Mouse (Mus musculus) adrenal gland, adult 2 months (tissue): ENCODE measurements around the gene Mast1. TPM values are rescaled to one million over a fixed set of nuclear protein-coding genes. Genes with fewer than 3 reads are reported as not detected.

Source experiments
- DNase-seq: peaks from one replicate; pipeline ENCODE4 v3.0.0; 2021
- polyA plus RNA-seq: library from polyadenylated mRNA; depleted of rRNA; stranded (reverse); fragments of >200 nt; gene quantifications from 2 replicates; pipeline ENCODE4 v1.2.3, GENCODE M21; 2012
- total RNA-seq, 2 experiments: library from RNA; stranded (reverse); gene quantifications; 2 replicates each; pipeline ENCODE4 v1.2.3; 2021

Gene Mast1
- total and polyA plus RNA-seq, 3 experiments, result 1.5 to 3.7 (median 2.8) TPM

DNA sequence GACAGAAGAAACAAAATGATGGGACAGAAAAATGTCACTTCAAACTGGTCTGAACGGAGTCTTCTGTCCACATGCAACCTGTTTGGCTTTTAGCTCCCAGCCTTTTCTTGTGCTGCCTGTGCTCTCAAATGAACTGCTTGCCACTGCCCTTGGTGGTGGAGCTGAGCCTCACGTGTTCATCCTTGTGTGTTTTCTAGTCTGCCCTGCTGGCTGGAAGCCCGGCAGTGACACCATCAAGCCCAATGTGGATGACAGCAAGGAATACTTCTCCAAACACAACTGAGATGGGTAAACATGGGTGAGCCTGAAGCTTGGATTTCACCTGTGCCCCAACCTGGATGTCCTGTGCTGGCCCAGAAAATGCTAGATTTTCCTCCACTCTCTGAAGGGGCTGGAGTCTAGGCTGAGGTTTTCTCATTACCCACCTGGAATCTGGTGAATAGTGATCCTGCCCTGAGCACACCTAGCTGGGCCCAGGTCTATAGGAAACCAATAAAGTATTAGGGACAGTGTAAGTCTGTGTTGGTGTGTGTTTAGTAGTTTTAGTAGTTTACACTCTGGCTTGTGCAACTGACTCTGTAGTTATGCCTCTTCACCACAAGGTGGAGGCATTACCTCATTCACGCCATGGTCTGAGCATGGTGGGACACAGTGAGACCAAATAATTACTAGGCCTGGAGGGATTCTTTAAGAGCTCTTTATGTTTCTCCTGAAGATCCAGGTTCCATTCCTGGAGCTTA, 36.8 kb upstream of the Mast1 start:
- peak; percentile 91 for DNase-seq

DNA sequence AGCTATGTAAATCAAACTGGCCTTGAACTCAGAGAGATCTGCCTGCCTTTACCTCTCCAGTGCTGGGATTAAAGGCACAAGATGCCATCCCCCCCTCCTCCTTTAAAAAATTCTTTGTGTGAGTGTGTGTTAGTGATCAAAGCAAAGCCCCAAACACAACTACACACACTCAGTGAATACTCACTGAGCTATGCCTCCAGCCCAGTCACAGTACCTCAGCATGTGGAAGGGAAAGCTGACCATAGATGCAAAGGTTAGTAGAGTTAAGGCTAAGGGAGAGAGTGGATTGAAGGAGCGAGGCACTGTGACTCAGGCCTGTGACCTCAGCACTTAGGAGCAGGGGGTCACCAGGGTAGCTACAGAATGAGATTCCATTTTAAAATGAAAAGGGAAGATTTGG, 35.9 kb upstream of the Mast1 start:
- peak; percentile 38 for DNase-seq

DNA sequence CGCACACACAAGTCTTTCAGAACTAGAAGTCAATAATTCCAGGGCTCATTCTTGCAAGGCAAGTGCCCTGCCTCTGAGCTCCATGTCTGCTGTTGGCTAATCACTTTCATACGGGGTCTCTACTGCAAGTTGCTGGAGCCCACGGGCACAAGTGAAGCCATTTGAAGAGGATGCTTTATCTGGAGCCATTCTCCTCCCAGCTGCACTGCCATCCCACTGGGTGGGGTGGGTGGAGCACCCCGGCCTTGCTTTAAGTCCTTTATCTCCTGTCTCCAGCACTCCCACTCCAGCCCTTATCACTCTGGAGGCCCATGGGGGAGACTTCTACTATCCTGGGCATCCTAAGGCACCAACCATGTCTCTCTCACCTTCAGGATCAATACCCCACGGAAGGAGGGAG, 33.8 kb upstream of the Mast1 start:
- no peak for DNase-seq

DNA sequence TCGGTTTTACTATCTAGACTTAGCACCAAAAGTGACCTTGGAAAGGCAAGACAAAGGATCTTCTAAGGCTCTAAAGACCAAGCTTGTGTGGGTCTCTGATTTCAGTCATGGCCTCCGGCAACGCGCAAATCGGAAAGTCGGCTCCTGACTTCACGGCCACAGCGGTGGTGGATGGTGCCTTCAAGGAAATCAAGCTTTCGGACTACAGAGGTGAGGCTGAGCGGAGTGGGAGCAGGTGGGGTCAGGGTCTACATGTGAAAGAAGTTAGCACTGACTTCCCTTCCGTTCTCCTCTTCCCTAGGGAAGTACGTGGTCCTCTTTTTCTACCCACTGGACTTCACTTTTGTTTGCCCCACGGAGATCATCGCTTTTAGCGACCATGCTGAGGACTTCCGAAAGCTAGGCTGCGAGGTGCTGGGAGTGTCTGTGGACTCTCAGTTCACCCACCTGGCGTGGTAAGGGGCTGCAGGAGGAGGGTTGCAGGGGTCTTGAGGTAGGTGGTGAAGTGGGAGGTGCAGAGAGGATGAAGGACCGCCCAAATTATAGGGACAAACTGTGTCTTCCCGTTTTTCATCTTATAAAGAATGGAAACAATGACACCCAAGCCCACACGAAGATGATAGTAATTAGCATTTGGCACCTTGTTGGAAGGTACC, 33.1 kb upstream of the Mast1 start:
- DNase-seq, result no peak

DNA sequence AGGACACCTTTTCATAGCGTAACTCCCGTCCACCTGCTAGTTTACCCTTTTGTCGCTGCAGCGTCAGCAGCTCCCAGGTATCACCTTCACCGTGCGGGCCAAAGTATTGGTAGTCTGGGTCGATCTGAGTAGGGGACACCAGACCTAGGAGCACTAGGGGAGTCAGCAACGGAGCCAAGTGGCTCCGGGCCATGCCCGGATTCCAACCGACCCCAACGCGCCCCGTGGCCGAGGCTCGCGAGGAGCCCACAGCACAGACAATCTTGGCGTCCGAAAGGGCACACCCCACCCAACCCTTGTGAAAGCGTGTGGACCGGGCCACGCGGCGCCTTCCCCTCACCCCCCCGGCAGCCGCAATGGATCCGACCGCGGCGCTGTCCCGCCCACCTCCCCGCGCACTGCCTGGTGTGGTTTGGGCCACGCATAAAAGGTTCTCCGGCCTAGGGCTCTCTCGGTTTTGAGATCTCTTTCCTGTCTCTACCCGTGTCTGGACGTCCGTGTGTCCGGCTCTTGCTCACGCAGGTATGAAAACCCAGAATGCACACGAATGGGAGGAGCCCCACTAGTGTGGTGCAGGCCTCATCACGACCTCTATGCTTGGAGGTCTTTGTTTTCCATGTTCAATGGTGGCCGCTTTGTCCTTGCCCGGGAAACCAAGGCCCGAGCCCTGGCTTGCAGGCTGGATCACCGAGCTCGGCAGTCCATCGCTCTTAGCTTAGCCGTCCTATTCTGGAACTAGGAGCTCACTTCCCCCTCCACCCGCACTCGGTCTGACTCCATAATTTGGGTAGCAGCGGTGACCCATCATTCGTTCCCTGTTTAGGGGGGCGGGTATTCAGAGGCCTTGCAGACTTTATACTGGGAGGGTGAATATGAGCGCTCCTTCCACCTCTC, 32.3 kb upstream of the Mast1 start, which contains the start of the genes Gm49661, Prdx2 and Rnaseh2a:
TSS of gene Gm49661 (minus strand) at position 193 of the 894 bp plus-strand sequence.
TSS of gene Prdx2 (plus strand) at position 347 of the 894 bp plus-strand sequence.
TSS of gene Rnaseh2a (minus strand) at position 527 of the 894 bp plus-strand sequence.
- DNase-seq, result peak; percentile 89

DNA sequence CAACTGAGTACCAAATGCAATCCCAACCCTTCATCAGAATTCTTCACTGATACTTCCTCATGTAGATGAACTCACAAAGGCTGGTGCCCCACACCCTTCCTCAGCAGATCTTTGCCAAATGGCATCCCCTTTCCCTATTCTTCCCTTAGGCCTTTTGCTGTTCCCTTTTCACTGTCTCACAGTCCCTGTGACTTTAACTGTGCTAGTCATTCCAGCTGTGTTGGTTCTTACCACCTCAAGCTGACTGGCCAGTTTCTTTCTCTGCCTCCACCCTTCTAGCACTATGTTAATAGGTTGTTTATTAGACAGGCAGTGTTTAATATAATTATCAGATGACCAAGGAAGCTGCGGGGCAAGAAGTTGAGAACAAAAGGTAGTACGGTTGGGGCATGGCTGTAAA, 31.5 kb upstream of the Mast1 start:
- DNase-seq, result peak; percentile 38

DNA sequence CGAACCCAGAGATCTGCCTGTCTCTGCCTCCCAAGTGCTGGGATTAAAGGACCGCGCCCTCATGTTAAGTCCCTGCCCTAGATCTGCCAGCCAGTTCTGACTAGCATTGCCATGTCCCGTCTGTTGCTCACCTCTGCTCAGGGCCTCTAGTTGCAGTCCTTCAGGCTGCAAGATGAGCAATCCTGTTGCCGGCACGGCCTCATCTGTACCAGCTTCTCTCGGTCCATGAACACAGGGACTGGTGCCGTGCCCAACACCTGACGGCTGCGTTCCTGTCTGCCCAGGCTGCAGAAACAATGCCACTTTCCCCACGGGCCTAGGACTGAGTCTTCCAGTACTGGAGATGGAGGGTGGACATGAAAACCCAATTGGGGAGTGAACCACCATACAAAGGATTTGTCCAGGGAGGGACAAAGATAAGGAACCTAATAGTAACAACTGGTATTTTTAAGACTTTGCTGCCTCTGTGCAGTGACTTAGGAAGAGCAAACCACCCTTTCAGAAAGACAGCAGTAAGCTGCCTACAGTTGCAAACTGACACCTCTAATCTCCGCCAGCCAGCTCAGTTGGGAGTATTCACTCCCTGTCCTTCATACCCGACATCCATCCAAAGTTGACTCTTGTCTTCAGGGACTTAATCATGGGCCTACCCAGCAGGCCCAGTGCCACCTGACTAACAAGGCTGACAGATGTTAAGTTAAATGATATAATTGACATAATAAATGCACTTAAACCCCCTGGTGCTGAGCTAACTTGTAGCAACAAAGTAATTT, 30.6 kb upstream of the Mast1 start:
- DNase-seq, result peak; percentile 62

DNA sequence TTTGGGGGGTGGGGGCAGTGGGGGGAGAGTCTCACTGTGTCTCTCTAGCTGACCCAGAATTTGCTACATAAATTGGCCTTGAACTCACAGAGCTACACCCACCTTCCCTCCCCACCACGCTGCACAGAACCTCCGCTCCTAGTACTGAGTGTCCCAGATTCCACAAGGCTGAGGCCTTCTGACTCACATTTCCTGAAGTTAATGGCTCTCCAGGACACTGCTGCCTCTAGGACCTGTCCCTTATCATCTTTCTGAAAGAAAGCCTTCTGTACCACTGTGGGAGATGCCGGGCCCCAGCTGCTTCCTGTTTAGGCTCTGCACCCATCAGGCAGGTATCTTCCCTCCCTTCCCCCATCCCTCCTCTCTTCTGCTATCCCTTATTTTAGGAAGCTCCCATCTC, 29.4 kb upstream of the Mast1 start:
- peak; percentile 77 for DNase-seq

DNA sequence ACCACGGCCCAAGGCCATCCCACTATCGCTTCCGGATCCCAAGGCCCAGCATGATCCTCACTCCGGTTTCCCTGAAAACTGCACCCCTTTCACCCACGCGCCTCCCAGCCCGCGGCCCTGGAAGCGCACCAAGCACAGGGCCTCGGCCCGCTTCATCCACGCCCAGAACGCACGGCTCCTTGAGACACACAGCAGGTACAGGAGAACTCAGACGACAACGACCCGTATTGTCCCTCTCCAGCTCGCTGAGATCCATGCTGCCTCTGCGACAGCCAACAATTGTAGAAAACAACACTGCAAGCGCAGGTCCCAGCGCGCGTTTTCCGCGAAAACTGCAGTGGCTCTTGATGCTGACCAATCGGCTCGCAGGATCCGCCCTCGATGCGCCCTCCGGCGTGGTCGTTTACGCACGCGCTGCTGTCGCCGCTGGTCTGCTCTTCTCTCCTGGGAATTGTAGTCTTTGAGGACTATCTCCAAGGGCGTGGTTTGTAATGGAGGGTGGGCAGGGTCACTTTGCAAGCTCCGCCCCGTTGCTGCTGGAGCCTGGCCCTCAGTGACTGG, 28.7 kb upstream of the Mast1 start:
- DNase-seq, result peak; percentile 97

DNA sequence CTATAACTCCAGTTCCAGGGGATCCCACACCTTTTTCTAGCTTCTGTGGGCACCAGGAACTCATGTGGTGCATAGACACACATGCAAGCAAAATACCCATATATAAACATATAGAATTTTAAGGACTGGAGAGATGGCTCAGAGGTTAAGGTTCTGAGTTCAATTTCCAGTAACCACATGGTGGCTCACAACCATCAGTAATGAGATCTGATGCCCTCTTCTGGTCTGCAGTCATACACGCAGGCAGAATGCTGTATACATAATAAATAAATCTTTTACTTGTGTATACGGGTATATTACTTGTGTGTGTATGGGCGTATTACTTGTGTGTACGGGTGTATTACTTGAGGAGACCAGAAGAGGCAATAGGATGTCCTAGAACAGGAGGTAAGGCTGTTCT, 26.8 kb upstream of the Mast1 start:
- DNase-seq, result no peak

DNA sequence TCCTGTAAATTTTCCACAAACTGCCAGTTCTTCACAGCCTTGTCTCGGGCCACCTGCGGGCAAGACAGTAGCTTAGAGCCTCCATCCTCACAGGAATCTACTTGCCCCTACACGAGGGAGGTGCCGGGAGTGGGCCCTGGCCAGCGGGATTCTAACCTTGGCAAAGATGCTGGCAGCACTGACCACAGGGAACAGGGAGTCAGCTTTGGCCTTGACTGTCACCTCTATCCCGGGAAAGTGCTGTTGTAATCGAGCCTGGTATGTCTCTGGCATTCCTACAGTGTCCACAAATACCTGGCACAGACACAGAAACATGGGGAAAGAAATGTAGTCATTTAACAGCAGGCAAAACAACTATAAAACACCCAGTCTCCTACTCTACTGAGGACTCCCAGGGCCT, 22.7 kb upstream of the Mast1 start:
- peak; percentile 86 for DNase-seq

DNA sequence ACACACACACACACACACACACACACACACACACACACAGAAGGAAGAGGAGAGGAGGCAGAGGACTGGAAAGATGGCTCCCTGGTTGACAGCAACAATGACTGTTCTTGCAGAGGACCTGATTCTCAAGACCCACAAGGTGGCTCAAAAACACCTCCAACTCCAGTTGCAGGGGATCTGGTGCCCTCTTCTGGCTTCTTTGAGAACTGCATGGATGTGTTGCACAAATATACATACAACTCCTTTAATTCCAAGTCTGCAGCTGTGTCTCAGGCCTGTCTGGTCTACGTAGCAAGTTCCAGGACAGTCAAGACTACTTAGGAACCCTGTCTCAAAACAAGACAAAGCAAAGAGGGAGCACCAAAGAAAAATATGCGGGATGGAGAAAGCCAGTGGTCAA, 19.6 kb upstream of the Mast1 start:
- DNase-seq, result peak; percentile 46

DNA sequence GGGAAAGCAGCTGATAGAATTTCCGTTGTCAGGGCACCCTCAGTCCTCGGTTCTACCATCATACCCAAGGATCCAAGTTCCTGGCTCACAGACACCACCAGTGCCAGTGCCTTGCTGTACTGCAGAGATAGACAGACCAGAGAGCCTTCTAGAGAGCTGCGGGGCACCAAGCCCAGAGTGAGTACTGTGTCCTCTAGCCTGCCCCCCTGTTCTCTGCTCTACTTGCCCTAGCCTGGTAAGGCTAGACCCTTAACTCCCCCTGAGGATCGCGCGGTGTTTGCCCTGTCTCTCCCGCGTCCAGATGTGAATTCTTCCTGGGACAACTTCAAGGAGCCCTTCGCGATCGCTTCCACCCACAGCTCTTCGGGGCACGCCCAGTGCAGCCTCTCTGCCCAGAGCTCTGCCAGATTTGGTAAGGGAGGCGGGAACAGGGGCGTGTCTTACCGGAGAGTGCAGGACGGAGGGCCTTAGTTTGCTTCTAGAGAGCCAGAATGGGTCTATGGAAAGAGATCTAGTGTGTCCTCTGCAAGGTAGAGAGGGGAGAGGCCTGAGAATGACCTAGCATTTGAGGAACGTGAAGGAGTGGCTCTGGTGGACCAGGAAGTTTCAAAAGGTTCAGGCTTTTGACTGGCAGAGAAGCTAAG, 15.6 kb upstream of the Mast1 start:
- peak; percentile 79 for DNase-seq

DNA sequence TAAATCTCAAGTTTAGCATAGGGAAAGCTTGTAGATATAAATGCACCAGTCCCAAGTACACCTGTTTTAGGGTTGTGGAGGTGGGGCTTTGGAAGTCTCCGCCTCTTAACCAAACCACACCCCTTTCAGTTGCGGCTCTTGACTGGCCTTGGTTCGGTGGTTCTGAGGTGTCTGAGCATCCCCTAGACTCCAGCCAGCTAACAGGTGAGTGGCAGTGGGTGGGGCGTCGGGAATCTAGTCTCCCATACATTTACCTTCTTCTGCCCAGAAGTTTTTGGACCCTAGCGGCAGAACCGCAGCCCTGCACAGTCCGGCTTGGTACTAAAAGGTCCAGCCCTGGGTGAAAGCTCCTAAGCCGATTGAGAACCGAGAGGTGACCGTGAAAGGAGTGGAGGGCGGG, 12.6 kb upstream of the Mast1 start:
- no peak for DNase-seq

DNA sequence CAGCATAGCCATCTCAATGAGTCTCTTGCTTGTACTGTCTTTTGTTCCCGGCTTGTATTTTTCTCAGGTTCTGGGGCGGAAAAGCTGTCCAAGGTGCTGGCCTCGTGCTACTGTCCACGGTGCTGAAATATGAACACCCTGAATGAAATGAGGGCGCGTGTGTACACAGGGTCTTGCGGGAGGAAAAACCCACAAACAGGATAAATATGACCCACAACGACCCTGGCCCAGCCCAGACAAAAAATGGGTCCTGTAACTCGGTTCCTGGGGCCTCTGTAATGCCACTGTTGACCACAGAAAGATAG, 10.0 kb upstream of the Mast1 start:
- peak; percentile 42 for DNase-seq

DNA sequence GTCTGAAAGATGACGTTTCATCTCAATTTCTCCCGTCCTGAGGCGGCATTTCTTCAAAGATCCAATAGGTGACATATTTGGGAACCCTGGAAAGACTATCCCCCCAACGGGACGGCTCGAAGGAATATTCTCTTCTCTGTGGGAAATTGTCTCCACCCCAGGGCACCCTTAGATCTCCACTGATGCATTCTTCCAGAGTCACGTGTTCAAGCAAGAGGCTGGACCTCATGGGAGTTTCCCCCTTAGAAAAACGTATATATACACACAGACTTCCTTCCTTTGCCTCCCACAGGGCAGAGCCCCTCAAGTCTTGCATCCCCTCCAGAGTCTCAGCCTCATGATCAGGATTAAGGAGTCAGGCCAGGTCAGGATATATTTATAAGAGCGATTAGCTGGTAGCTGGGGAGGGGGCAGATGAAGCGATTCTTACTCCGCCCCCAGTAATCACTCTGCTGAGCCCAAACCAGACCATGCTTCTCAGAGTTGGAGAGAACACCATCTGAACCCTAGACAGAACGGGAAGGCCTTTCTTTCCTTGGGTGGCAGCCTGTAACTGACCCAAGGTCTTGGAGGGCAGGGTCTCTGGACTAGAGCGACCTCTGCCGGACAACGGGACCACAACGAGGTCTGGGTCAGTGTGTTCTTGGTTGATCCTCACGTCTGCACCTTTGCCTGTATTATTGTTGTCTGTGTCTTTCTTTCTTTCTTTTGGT, 9.5 kb upstream of the Mast1 start, which contains the start of gene Rtbdn:
TSS of gene Rtbdn (plus strand) at position 464 of the 713 bp plus-strand sequence.
- DNase-seq, result no peak

DNA sequence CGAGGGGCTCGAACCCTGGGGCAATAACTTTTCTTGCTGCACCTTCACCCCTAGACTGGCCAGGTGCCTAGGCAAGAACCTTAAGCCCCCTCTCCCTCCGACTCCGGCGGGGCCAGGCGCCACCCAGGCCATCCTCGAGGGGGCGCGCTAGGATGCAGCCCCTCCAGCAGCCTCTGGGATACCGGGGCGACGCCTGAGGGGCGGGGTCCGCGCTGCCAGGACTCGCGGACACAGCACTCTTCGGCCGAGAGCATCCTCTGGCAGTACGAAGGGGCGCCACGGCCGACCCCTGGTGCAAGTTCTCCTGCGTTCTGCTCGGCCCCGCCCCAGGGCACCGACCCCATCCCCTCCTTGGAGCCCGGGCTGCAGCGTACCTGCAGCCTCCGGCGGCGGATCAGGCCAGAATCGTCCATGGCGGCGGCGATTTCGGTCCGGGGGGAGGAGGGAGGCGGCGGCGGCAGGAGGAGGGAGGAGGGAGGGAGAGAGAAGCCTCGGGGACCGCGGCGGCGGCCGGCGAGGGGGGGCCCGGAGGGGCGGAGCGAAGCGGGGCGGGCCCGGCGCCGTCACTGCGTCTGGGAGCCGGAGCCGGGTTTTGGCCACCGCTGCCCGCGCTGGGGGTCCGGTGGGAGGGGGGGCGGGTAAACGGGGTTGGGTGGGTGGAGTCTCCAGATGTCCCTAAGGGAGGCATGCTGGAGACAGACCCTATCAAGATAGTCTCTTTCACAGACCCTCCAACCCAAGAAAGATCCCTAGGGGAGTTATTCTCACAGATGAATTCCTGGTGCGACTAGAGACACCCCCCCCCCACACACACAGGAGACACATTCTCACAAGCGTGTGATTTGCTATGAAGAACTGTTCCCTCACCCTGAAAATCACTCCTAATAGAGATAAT, 8.7 kb upstream of the Mast1 start:
- DNase-seq, result no peak

DNA sequence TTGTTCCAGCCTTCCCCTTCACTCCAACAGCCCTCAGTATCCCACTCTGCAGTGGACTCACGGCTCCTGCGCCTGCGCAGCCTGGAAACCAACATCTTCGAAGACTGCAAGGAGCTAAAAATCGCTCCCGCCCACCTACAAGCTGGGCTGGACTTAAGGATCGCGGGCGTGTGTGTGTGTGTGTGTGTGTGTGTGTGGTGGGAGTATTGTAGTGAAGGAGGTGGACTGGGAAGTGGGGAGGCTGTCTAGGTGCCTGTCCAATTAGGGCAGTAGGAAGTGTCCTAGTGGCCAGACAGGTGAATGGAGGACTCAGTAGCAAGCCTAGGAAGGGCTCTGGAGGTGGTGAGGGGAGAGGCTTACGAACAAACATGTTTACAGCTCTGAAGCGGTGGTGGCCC, 8.1 kb upstream of the Mast1 start:
- DNase-seq, result no peak

DNA sequence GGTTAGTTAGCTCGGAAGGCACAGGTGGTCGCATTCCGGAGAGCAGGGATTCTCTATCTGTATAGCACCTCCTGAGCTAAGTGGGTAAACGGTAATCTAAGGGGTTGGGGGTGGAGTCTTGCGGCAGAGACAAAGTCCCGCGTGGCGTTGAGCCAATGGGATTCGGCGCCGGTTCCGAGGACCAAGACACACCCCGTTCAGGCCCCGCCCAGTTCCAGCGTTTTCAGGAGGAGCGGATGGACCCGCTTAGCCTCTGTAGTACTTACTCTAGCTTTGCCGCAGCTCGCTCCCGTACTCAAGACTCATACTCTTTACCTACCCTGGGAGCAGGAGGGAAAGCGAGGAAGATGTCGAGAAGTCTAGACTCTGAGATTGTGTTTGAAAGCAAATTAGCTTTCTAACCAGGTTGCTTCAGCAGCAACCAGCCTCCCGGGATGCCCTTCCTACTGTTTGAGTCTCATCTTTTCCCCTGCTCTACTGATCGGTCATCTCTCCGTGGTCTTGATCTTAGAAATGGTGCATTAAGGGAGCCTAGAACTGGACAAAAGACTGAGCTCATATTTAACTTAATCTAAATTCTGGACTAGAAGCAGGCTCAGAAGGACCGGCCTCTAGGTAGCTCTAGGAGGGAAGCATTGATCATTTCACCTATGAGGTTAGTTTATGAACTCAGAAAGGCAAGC, 7.5 kb upstream of the Mast1 start:
- peak; percentile 37 for DNase-seq
